ENCODE assay signal across 8 mouse cellular contexts in genomic region chr9:66988888-66989414, GRCm38 (mm10). TPM values are rescaled to one million over a fixed set of nuclear protein-coding genes. Genes with fewer than 3 reads are reported as not detected.
DNase-seq lines count a peak whose midpoint lies in the region; ATAC-seq and TF ChIP-seq lines count a peak whose summit lies in the region.

No protein-coding gene starts in this region.

- TF ChIP-seq CTCF in kidney, postnatal 0 days (IDR thresholded peaks at IDR 0.05; ENCODE audit: low read depth) = no peak

- ATAC-seq in limb, embryonic 12.5 days (ENCODE audit: insufficient number of reproducible peaks, insufficient read depth, low FRiP score, low TSS enrichment, low read depth) = no peak
- peak; percentile 68 for ATAC-seq in kidney, postnatal 0 days (replicated peaks; ENCODE audit: low FRiP score, low read depth)

- H3K9me3 ChIP-seq in limb, embryonic 12.5 days = 0 out of 2 replicates have a peak, but pooled peaks cover 6% of the 10 kb centered on the region
- no peaks in the 10 kb centered on the region for H3K9me3 ChIP-seq in limb, embryonic 10.5 days (replicated peaks)
- H3K9me3 ChIP-seq in erythroblast, embryonic 14.5 days (ENCODE audit: control insufficient read depth, low read length) = peaks cover 3% of the 10 kb centered on the region; the same call in 1 of the 2 replicates
- H3K9me3 ChIP-seq in kidney, postnatal 0 days (replicated peaks; ENCODE audit: low read length) = no peaks in the 10 kb centered on the region

- no peaks in the 10 kb centered on the region for H3K27me3 ChIP-seq in limb, embryonic 12.5 days
- H3K27me3 ChIP-seq in limb, embryonic 10.5 days (ENCODE audit: low read depth, poor library complexity, severe bottlenecking) = no peaks in the 10 kb centered on the region
- H3K27me3 ChIP-seq in erythroblast, embryonic 14.5 days (ENCODE audit: control insufficient read depth) = peaks cover 7% of the 10 kb centered on the region; the same call in 1 of the 2 replicates
- no peaks in the 10 kb centered on the region for H3K27me3 ChIP-seq in kidney, postnatal 0 days (ENCODE audit: insufficient read depth, low read length)

- H3K79me2 ChIP-seq in macrophage (ENCODE audit: inconsistent target) = no peaks in the 10 kb centered on the region

- WGBS in limb, embryonic 12.5 days = 72% methylated on average over 6 of the region's 6 CpGs
- 84% methylated on average over 6 of the region's 6 CpGs for WGBS in limb, embryonic 10.5 days
- WGBS in kidney, postnatal 0 days = 28% methylated on average over 6 of the region's 6 CpGs
- 69% methylated on average over 6 of the region's 6 CpGs for WGBS in macrophage (ENCODE audit: missing documents)

- no peak for DNase-seq in limb, embryonic 10.5 days (ENCODE audit: low spot score)
- peak; percentile 92 for DNase-seq in kidney, postnatal 0 days (ENCODE audit: low spot score)
- DNase-seq in adrenal gland, postnatal 10 days = no peak
- no peak for DNase-seq in cerebellum, adult 11-12 months
- no peak for DNase-seq in thymus, postnatal 4 days

- H3K4me2 ChIP-seq in limb, embryonic 12.5 days = no peak overlapping the region
- no peak overlapping the region for H3K4me2 ChIP-seq in kidney, postnatal 0 days (ENCODE audit: low read length)

- H3K36me3 ChIP-seq in limb, embryonic 12.5 days = no peaks in the 10 kb centered on the region
- H3K36me3 ChIP-seq in limb, embryonic 10.5 days = no peaks in the 10 kb centered on the region
- H3K36me3 ChIP-seq in erythroblast, embryonic 14.5 days (ENCODE audit: control insufficient read depth) = peaks cover 2% of the 10 kb centered on the region; the same call in 1 of the 2 replicates
- H3K36me3 ChIP-seq in kidney, postnatal 0 days (ENCODE audit: insufficient read depth, low read length) = no peaks in the 10 kb centered on the region
- no peaks in the 10 kb centered on the region for H3K36me3 ChIP-seq in macrophage (ENCODE audit: inconsistent target)

- H3K4me3 ChIP-seq in limb, embryonic 12.5 days (replicated peaks) = no peak overlapping the region
- no peak overlapping the region for H3K4me3 ChIP-seq in limb, embryonic 10.5 days
- peak overlapping the region; percentile 48 for H3K4me3 ChIP-seq in erythroblast, embryonic 14.5 days (replicated peaks)
- no peak overlapping the region for H3K4me3 ChIP-seq in kidney, postnatal 0 days (replicated peaks; ENCODE audit: low read depth, low read length)
- H3K4me3 ChIP-seq in macrophage (ENCODE audit: inconsistent target) = no peak overlapping the region

- peaks cover 24% of the 10 kb centered on the region for H3K4me1 ChIP-seq in limb, embryonic 12.5 days (replicated peaks)
- peaks cover 10% of the 10 kb centered on the region; the same call in 1 of the 2 replicates for H3K4me1 ChIP-seq in limb, embryonic 10.5 days
- H3K4me1 ChIP-seq in erythroblast, embryonic 14.5 days (ENCODE audit: control insufficient read depth) = peaks cover 52% of the 10 kb centered on the region
- peaks cover 17% of the 10 kb centered on the region for H3K4me1 ChIP-seq in kidney, postnatal 0 days (replicated peaks; ENCODE audit: insufficient read depth, low read length)

- H3K9ac ChIP-seq in limb, embryonic 12.5 days (replicated peaks) = no peak overlapping the region
- no peak overlapping the region for H3K9ac ChIP-seq in kidney, postnatal 0 days (ENCODE audit: low read depth, low read length)

- peak overlapping the region; percentile 47; the same call in 1 of the 2 replicates for H3K27ac ChIP-seq in limb, embryonic 12.5 days
- H3K27ac ChIP-seq in limb, embryonic 10.5 days = no peak overlapping the region
- H3K27ac ChIP-seq in kidney, postnatal 0 days = peak overlapping the region; percentile 92
- H3K27ac ChIP-seq in macrophage = peak overlapping the region; percentile 45

RNA-seq across cellular contexts. Expression of gene Lactb, which starts 13.7 kb away (rescaled TPM):
- polyA plus RNA-seq in limb, embryonic 12.5 days (2016; fragmentation: Nextera tagmentation; extraction: Ambion mirVana) = 7.4 and 8.2 TPM in 2 replicates
- 8.7 and 9.3 TPM in 2 replicates for polyA plus RNA-seq in limb, embryonic 10.5 days (2016; fragmentation: Nextera tagmentation; extraction: Ambion mirVana)
- 0.16 and 0.20 TPM in 2 replicates for polyA plus RNA-seq in erythroblast, embryonic 14.5 days (2012)
- polyA plus RNA-seq in kidney, postnatal 0 days (2015; fragmentation: Nextera tagmentation; extraction: Ambion mirVana) = 29.2 and 33.6 TPM in 2 replicates
- 10 to 100 TPM in 22 of 26 experiments, 1 to 10 TPM in 4; 5.1 to 25.3 (median 17.4) TPM for total RNA-seq in macrophage (2018; cell fraction: chromatin; rRNA removed)
- 10 to 100 TPM; 23.5 to 37.4 (median 31.0) TPM for total RNA-seq in macrophage (2018; cell fraction: cytosol; rRNA removed)
- 10 to 100 TPM in 25 of 26 experiments, 1 to 10 TPM in 1; 8.6 to 32.0 (median 20.4) TPM for total RNA-seq in macrophage (2018; cell fraction: nucleus; rRNA removed)
- 31.0 to 53.6 TPM (median 37.0 TPM) in 3 replicates for polyA plus RNA-seq in macrophage (2018)
- total RNA-seq in adrenal gland, postnatal 10 days (2021) = 10 to 100 TPM; 18.7 to 20.3 TPM

RNA-seq across cellular contexts. Expression of gene Rps27l, which starts 43.1 kb away (rescaled TPM):
- 723 and 758 TPM in 2 replicates for polyA plus RNA-seq in limb, embryonic 12.5 days (2016; fragmentation: Nextera tagmentation; extraction: Ambion mirVana)
- 775 and 943 TPM in 2 replicates for polyA plus RNA-seq in limb, embryonic 10.5 days (2016; fragmentation: Nextera tagmentation; extraction: Ambion mirVana)
- polyA plus RNA-seq in erythroblast, embryonic 14.5 days (2012) = 10.2 and 12.0 TPM in 2 replicates
- 811 and 895 TPM in 2 replicates for polyA plus RNA-seq in kidney, postnatal 0 days (2015; fragmentation: Nextera tagmentation; extraction: Ambion mirVana)
- 10 to 100 TPM in 11 of 26 experiments, 1 to 10 TPM in 15; 2.9 to 55.4 (median 8.2) TPM for total RNA-seq in macrophage (2018; cell fraction: chromatin; rRNA removed)
- 100 to 1,000 TPM; 179 to 384 (median 241) TPM for total RNA-seq in macrophage (2018; cell fraction: cytosol; rRNA removed)
- total RNA-seq in macrophage (2018; cell fraction: nucleus; rRNA removed) = 10 to 100 TPM; 10.3 to 61.2 (median 24.7) TPM
- polyA plus RNA-seq in macrophage (2018) = 167 to 496 TPM (median 309 TPM) in 3 replicates
- 100 to 1,000 TPM; 312 to 350 TPM for total RNA-seq in adrenal gland, postnatal 10 days (2021)

Comparison
In these comparisons a context has a peak if more than half of its experiments do, and no peak if none do; other contexts are left out.
1. RNA of gene Rps27l, which starts 43.1 kb away (polyA plus RNA-seq): 811 to 895 TPM in kidney, postnatal 0 days, 775 to 943 TPM in limb, embryonic 10.5 days, 723 to 758 TPM in limb, embryonic 12.5 days and 167 to 496 TPM in macrophage; 10.2 to 12.0 TPM in erythroblast, embryonic 14.5 days; every median in the first group is over 10 times any median in the second.